Mouse (Mus musculus): Measurements from ENCODE around the gene Slc22a23.

DNA sequence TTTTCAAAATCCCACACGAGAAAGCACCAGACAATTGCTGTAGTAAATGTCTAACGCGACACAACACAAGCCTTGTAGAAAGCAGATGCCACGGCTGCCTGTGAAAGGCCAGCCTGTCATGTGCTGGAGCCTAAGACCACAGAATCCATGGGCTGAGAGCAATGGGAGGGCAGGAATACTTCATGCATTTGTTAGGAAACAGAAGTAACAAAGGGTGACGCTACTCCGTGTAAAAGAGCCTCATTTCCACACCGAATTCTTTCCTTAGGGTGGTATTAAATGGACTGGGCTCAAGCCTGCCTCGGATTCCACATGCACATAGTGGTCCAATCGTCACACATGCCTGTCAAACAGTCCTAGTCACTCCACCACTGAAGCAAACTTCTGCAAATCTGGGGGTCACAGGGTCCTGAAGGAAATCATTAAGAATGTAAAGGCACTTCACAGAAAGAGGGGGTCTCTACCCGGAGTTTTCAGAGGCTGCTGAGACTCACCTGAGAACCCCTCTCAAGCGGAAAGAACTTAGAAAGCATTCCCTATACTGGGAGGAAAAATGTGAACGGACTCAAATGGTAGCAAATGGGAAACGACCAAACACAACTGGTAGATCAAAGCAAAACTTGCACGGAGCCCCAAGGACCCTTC is 106.2 kb downstream of the Slc22a23 start:
- no peak for TF ChIP-seq POLR2A (IDR thresholded peaks at IDR 0.05; ENCODE audit: low read depth, low read length)
- TF ChIP-seq CTCF (conservative IDR thresholded peaks at IDR 0.05 in 1 of 2, IDR thresholded peaks at IDR 0.05 in 1 of 2; ENCODE audit: low read depth in 2 of 2, low read length in 2 of 2): no peak
- no peak for TF ChIP-seq KAT2A (IDR thresholded peaks at IDR 0.05; ENCODE audit: insufficient replicate concordance, low read length)
